Mouse (Mus musculus): ENCODE results near the gene 4933434E20Rik. TPM values are rescaled to one million over a fixed set of nuclear protein-coding genes. Genes with fewer than 3 reads are reported as not detected.

4933434E20Rik gene
- 158 and 164 TPM in 2 replicates for polyA plus RNA-seq (2015; fragmentation: Nextera tagmentation; extraction: Ambion mirVana)

DNA sequence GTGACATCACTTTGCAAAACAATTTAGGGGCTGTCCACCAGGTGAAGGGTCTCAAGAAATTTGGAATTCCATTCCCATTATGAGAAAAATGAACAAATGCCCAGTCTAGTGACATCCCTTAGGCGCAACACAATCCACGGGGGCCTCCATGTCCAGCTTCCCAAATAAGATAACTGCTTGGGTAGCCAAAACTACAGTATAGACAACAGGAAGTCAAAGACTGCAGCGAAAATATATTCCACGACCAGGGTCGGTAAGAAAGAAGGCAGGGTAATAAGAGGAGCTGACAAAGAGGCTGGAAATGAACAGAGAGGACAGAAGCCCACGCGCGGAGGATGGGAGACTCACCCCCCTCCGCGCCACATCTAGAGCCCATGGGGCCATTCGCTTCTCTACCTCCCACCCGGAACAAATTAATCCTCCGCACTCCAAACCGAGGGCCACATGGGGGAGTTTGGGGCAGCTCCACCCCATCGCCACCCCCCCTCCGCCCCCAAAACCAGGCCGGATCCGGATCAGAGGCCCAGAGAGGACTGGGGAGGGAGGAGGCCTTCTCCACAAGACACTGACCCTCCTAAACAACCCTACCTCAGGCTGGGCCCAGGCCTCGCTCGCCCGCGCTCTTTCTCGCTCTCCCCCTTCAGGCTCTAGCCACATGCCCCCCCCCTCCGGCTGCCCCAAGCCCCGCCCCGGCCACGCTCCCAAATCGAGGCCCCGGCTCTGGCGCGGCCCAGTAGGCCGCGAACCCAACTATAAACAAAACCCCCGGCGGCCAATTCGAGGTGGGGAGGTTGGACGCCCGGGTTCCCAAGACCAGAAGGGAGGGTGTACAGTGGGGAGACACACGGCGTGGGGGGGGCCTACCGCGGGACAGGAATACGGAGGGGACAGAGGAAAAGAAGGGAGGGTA is at the start of gene 4933434E20Rik:
TSS of gene 4933434E20Rik (plus strand) at position 196 of the 910 bp plus-strand sequence.
- H3K4me3 ChIP-seq = peak within 1 kb of the TSS; percentile 81
- WGBS = under 1% methylated on average over 43 of the region's 43 CpGs
- H3K4me1 ChIP-seq = peaks cover 32% of the 10 kb centered on the region
- H3K9ac ChIP-seq = peak within 1 kb of the TSS; percentile 97
- peak within 1 kb of the TSS; percentile 84 for H3K4me2 ChIP-seq (replicated peaks)
- ATAC-seq (ENCODE audit: low FRiP score, low read depth) = peak; percentile 82
- no peaks in the 10 kb centered on the region for H3K9me3 ChIP-seq
- no peaks in the 10 kb centered on the region for H3K27me3 ChIP-seq
- H3K36me3 ChIP-seq = peaks cover 27% of the 10 kb centered on the region
- peak within 1 kb of the TSS; percentile 95 for H3K27ac ChIP-seq

GRCm38 (mm10) chr3:90004091-90004796 is 47.2 kb upstream of the 4933434E20Rik start:
- Histone ChIP-seq H3K4me1 (peaks cover 8% of the 10 kb centered on the region), H3K36me3 (peaks cover 78% of the 10 kb centered on the region), H3K9me3 (no peaks in the 10 kb centered on the region), H3K9ac (no peak overlapping the region), H3K27ac (no peak overlapping the region), H3K4me3 (no peak overlapping the region), H3K4me2 (replicated peaks) (no peak overlapping the region), H3K27me3 (no peaks in the 10 kb centered on the region)
- ATAC-seq (ENCODE audit: low FRiP score, low read depth) = no peak
- WGBS = 42% methylated on average over 3 of the region's 3 CpGs

- ATAC-seq (ENCODE audit: low FRiP score, low read depth) = no peak
- Histone ChIP-seq H3K4me3 (no peak overlapping the region), H3K27me3 (no peaks in the 10 kb centered on the region), H3K9me3 (no peaks in the 10 kb centered on the region), H3K27ac (no peak overlapping the region), H3K9ac (no peak overlapping the region), H3K4me1 (no peaks in the 10 kb centered on the region), H3K36me3 (peaks cover 95% of the 10 kb centered on the region), H3K4me2 (replicated peaks) (no peak overlapping the region)
- WGBS = 84% methylated on average over 2 of the region's 2 CpGs
Observed at GRCm38 (mm10) chr3:90010291-90010690, 41.1 kb upstream of the 4933434E20Rik start.

DNA sequence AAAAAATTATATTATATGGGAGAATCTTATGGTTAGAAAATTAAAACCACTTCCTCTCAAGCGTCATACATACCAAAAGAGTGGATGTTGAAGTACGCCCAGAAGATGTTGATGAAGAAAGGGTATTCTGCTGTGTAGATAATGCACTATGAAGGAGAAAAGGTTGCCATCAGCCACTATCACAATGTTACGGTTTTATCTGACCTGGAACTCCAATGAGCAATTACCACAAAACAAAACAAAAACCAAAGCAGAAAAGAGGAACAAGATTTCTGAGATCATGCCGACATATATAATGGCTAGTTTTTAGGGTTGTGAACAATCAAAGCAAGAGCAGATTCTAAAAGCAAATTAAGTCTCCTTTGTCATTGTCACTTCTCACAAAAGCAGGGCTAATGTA is 34.8 kb upstream of the 4933434E20Rik start:
- WGBS = 95% methylated on average over 4 of the region's 4 CpGs
- no peaks in the 10 kb centered on the region for H3K27me3 ChIP-seq
- ATAC-seq (ENCODE audit: low FRiP score, low read depth) = no peak
- no peak overlapping the region for H3K4me3 ChIP-seq
- peaks cover 98% of the 10 kb centered on the region for H3K36me3 ChIP-seq
- no peaks in the 10 kb centered on the region for H3K9me3 ChIP-seq
- no peak overlapping the region for H3K27ac ChIP-seq
- no peak overlapping the region for H3K4me2 ChIP-seq (replicated peaks)
- H3K9ac ChIP-seq = no peak overlapping the region
- H3K4me1 ChIP-seq = no peaks in the 10 kb centered on the region

GRCm38 (mm10) chr3:90034653-90035052 is 16.8 kb upstream of the 4933434E20Rik start:
- ATAC-seq (ENCODE audit: low FRiP score, low read depth) = no peak
- no peak overlapping the region for H3K4me3 ChIP-seq
- H3K4me2 ChIP-seq (replicated peaks) = no peak overlapping the region
- H3K9me3 ChIP-seq = no peaks in the 10 kb centered on the region
- no peaks in the 10 kb centered on the region for H3K4me1 ChIP-seq
- peaks cover 76% of the 10 kb centered on the region for H3K36me3 ChIP-seq
- H3K27ac ChIP-seq = no peak overlapping the region
- no peak overlapping the region for H3K9ac ChIP-seq
- H3K27me3 ChIP-seq = no peaks in the 10 kb centered on the region
- 91% methylated on average over 2 of the region's 2 CpGs for WGBS

- Histone ChIP-seq H3K27ac (no peak overlapping the region), H3K4me3 (no peak overlapping the region), H3K9me3 (no peaks in the 10 kb centered on the region), H3K4me2 (replicated peaks) (no peak overlapping the region), H3K9ac (no peak overlapping the region), H3K4me1 (no peaks in the 10 kb centered on the region), H3K27me3 (no peaks in the 10 kb centered on the region), H3K36me3 (peaks cover 79% of the 10 kb centered on the region)
- 94% methylated on average over 1 of the region's 1 CpGs for WGBS
- no peak for ATAC-seq (ENCODE audit: low FRiP score, low read depth)
Observed at GRCm38 (mm10) chr3:90036263-90036662, 15.2 kb upstream of the 4933434E20Rik start.

GRCm38 (mm10) chr3:90049691-90050090 is 1.7 kb upstream of the 4933434E20Rik start:
- Histone ChIP-seq H3K27me3 (no peaks in the 10 kb centered on the region), H3K9me3 (no peaks in the 10 kb centered on the region), H3K4me1 (peaks cover 24% of the 10 kb centered on the region), H3K36me3 (peaks cover 25% of the 10 kb centered on the region), H3K9ac (no peak overlapping the region), H3K27ac (no peak overlapping the region), H3K4me2 (replicated peaks) (no peak overlapping the region), H3K4me3 (no peak overlapping the region)
- no peak for ATAC-seq (ENCODE audit: low FRiP score, low read depth)
- 67% methylated on average over 3 of the region's 3 CpGs for WGBS

GRCm38 (mm10) chr3:90052351-90053241 is 1.2 kb downstream of the 4933434E20Rik start, which contains the start of gene Ubap2l:
TSS of gene Ubap2l (minus strand) at chr3:90052628.
- H3K4me3 ChIP-seq = peak within 1 kb of the TSS; percentile 81

GRCm38 (mm10) chr3:90061549-90061948 is 10.1 kb downstream of the 4933434E20Rik start:
- no peaks in the 10 kb centered on the region for H3K9me3 ChIP-seq
- H3K27ac ChIP-seq = no peak overlapping the region
- ATAC-seq (ENCODE audit: low FRiP score, low read depth) = no peak
- peaks cover 71% of the 10 kb centered on the region for H3K36me3 ChIP-seq
- H3K4me2 ChIP-seq (replicated peaks) = no peak overlapping the region
- no peak overlapping the region for H3K4me3 ChIP-seq
- H3K27me3 ChIP-seq = no peaks in the 10 kb centered on the region
- no peaks in the 10 kb centered on the region for H3K4me1 ChIP-seq
- H3K9ac ChIP-seq = no peak overlapping the region
- 91% methylated on average over 6 of the region's 6 CpGs for WGBS

More at GRCm38 (mm10) chr3:90052351-90053241, 1.2 kb downstream of the 4933434E20Rik start, which contains the start of gene Ubap2l:
- Histone ChIP-seq H3K27me3 (no peaks in the 10 kb centered on the region), H3K9me3 (no peaks in the 10 kb centered on the region), H3K27ac (peak within 1 kb of the TSS; percentile 97), H3K4me2 (replicated peaks) (peak within 1 kb of the TSS; percentile 84), H3K4me1 (peaks cover 32% of the 10 kb centered on the region), H3K36me3 (peaks cover 30% of the 10 kb centered on the region), H3K9ac (peak within 1 kb of the TSS; percentile 97)
- whole genome bisulfite sequencing = under 1% methylated on average over 79 of the region's 81 CpGs
- ATAC-seq (ENCODE audit: low FRiP score, low read depth) = peak; percentile 93

- 68% methylated on average over 2 of the region's 2 CpGs for WGBS
- H3K4me2 ChIP-seq (replicated peaks) = no peak overlapping the region
- H3K9me3 ChIP-seq = no peaks in the 10 kb centered on the region
- peaks cover 61% of the 10 kb centered on the region for H3K36me3 ChIP-seq
- H3K4me3 ChIP-seq = no peak overlapping the region
- no peaks in the 10 kb centered on the region for H3K27me3 ChIP-seq
- H3K27ac ChIP-seq = no peak overlapping the region
- H3K9ac ChIP-seq = no peak overlapping the region
- no peak for ATAC-seq (ENCODE audit: low FRiP score, low read depth)
- H3K4me1 ChIP-seq = no peaks in the 10 kb centered on the region
Observed at GRCm38 (mm10) chr3:90062539-90062938, 11.1 kb downstream of the 4933434E20Rik start.

GRCm38 (mm10) chr3:90064383-90064782 is 12.9 kb downstream of the 4933434E20Rik start:
- no peaks in the 10 kb centered on the region for H3K4me1 ChIP-seq
- 77% methylated on average over 3 of the region's 3 CpGs for WGBS
- H3K9ac ChIP-seq = no peak overlapping the region
- no peak overlapping the region for H3K27ac ChIP-seq
- peaks cover 52% of the 10 kb centered on the region for H3K36me3 ChIP-seq
- no peak overlapping the region for H3K4me3 ChIP-seq
- no peaks in the 10 kb centered on the region for H3K9me3 ChIP-seq
- H3K27me3 ChIP-seq = no peaks in the 10 kb centered on the region
- no peak for ATAC-seq (ENCODE audit: low FRiP score, low read depth)
- H3K4me2 ChIP-seq (replicated peaks) = no peak overlapping the region
